Mouse (Mus musculus) activated CD4-positive, CD25-positive, alpha-beta regulatory T cell, adult 4 months (primary cell): ENCODE measurements around the gene Rnf150. TPM values are rescaled to one million over a fixed set of nuclear protein-coding genes. Genes with fewer than 3 reads are reported as not detected.
"Not testable (repeated sequence)": the region's sequence is repeated elsewhere in the genome, so short reads cannot be mapped to it uniquely, and the experiment has no call there.

Experiments used
- ATAC-seq: one replicate; pipeline ENCODE4 v1.8.0; 2017
- polyA plus RNA-seq, 2 experiments: library from polyadenylated mRNA; unstranded; fragments of 100-300 nt; shearing (Covaris generic); gene quantifications; one replicate each; pipeline ENCODE4 v1.2.1; 2017

Gene Rnf150
- polyA plus RNA-seq, 2 experiments from 2014 or later: not detected

DNA sequence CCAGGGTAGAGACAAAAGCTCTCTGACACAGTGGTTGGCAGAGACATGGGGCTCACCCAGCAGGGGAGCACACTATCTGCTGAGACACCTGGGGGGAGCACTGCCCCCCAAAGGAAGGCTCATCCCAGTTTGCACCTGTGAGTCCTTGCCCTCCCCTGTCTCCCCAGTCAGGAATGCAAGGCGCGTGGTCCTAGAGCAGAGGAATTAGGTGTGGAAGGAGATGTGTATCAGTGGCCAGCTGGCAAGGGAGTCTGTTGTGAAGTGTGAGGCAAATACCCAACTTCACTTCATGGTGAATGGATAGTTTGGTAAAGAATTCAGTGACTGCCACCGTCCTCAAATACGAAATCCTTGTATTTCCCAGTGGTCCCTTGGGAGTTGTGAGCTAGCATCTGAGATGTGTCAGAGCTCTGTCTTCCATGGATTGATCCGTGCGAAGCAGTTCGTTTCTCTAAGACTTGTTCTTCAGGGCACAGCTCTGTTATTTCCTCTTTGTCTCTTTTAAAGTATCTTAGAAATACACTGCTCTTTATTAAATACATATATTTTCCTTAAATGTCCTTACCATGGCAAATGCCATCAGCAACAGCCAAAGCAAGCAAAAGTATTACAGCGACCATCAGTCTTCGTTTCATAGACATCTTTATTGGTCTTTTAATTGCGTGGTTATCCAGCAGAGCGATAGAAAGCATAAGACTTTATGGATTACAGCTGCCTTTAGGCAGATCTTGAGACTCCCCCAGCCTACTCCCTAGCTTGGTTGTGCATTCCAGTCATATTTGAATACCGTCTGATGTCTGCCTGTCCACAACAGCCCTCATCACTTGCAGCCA is 215.8 kb downstream of the Rnf150 start:
- no peak for ATAC-seq

DNA sequence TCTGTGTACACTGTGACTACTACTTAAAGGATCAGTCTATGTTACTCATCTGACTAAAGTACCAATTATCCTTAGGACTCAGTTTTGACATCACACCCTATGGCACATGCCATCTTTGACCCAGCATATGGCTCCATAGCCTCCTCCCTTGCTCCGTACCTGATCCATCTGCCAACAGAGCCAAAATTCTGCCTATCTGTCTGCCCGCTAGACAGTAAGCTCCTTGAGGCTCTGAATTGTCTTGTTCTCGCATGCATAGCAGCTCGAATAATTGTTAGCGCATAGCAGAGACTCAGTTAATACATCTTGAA is 216.3 kb downstream of the Rnf150 start:
- ATAC-seq: no peak

DNA sequence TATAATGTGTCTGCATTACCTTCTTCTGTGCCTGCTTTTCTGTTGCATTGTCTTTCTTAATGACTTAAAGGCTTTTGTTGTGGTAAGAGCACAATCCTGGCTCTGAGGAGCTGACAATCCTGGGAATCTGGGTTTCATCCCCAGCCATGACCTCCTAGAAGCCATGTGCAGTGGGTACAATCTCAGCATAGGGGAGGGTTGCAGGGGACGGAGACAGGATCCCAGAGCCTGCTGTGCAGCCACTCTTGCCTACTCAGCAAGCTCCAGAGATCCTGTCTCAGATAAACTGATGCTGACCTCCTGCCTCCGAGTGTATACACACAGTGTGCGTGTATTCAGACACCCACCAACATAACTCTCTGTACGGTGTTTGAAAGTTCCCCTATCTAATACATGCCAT is 218.1 kb downstream of the Rnf150 start:
- no peak for ATAC-seq

DNA sequence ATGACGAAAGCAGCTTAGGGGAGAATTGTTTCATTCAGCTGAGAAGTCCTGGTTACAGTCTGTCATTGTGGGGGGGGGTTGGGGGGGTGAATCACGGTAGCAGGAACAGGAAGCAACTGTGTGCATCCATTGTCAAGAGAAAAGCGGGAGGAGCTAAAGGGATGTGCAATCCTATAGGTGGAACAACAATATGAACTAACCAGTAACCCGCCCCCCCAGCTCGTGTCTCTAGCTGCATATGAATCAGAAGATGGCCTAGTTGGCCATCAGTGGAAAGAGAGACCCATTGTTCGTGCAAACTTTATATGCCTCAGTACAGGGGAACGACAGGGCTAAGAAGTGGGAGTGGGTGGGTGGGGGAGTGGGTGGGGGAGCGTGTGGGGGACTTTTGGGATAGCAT is 218.7 kb downstream of the Rnf150 start:
- ATAC-seq: not testable (repeated sequence)

DNA sequence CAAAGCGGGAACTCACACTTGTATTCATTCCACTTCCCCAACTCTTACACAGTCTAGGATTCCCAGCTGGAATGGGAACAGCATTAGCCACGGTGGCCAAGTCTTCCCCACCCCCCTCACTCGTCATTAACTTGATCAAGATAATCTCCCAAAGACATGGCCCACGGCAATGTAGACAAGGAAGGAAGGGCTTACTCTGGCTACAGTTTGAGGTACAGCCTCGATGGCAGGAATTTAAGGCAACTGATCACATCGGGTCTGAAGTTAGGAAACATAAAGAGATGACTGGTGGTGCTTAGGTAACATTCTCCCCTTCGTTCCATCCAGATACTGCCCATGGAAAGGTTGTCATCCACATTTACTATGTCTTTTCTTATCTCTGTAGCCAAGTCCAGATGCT is 219.1 kb downstream of the Rnf150 start:
- ATAC-seq: no peak

DNA sequence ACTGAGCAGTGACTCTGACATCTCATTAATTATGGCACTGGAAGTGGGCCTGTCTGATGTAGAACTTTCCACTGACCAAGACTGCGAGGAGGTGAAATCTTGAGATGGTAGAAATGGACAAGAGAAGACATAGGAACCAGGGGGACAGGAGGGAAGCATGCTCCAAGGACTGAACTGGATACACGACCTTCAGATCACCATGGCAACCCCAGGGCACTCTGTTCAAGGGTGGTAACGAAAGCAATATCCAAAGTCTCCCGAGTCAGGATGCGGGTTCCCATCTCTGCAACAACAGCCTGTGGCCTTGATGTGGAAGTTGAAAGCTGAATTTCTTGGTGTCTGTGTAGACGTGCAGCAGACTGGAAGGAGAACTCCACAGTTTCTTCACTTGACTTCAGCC is 220.3 kb downstream of the Rnf150 start:
- no peak for ATAC-seq

DNA sequence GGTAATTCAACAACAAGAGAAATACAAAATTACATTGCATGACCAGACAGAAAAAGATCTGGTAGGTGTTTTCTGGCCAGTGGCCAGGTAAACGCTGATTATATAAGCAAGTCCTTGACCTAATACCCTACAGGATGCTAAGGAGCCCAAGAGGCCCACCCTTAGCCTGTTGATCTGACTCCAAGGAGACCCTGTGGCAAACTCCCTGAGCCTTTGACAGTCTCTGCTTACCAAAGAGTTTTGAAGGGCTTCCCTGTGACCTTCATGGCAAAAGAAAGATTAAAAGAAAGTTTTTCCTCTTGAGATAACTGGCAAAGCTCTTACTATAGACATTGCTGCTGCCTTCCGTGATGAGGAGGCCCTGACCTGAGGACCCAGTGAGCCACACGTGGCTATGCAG is 222.4 kb downstream of the Rnf150 start:
- no peak for ATAC-seq

DNA sequence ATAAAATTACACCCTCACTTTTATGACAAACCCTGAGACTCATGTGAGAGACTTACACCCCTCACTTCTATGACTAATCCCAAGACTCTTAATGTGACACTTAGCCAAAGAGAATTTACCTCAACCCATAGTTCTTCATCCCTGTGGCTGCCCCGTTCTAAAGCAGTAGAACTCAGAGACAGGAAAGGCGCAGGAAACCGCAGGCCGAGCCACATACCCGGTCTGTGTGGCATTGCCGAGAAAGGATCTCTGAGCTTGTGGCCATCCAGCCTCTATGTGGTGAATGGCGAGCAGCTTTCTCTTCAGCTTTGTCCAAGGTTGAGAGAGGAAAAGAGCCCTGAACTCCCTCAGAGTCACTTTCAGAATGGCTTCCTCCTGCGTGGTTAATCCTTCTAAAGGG is 223.5 kb downstream of the Rnf150 start:
- no peak for ATAC-seq

DNA sequence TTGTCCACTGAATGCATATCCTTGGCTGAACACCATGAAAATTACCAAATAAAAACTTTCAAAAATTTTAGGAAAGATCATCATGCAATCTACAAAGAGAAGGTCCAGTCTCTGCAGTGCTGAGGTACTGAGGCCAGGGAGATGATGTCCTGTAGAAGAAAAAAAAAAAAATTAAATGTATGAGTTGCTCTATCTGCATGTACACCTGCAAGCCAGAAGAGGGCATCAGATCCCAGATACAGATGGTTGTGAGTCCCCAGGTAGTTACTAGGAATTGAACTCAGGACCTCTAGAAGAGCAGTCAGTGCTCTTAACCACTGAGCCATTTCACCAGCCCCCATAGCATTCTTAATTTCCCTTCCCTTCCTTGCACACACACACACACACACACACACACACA is 224.4 kb downstream of the Rnf150 start:
- no peak for ATAC-seq

DNA sequence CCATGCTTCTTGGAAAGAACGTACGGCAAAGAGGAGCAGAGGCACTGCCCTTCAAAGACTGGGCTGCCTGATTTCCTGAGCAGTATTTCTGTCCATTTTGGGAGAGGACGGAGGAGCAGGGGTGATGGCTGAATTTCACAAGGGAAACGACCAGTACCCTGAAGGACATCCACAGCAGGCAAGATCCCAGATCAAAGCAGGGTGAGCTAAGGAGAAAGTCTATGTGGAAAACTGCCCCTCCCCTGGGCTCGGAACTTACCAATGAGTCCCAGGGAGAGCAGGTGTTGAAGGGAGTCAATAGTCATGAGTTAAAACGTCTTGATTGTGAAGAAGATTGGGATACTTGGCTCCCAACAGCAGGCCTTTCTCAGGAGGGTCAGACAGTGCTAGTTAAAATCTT is 225.0 kb downstream of the Rnf150 start:
- no peak for ATAC-seq

DNA sequence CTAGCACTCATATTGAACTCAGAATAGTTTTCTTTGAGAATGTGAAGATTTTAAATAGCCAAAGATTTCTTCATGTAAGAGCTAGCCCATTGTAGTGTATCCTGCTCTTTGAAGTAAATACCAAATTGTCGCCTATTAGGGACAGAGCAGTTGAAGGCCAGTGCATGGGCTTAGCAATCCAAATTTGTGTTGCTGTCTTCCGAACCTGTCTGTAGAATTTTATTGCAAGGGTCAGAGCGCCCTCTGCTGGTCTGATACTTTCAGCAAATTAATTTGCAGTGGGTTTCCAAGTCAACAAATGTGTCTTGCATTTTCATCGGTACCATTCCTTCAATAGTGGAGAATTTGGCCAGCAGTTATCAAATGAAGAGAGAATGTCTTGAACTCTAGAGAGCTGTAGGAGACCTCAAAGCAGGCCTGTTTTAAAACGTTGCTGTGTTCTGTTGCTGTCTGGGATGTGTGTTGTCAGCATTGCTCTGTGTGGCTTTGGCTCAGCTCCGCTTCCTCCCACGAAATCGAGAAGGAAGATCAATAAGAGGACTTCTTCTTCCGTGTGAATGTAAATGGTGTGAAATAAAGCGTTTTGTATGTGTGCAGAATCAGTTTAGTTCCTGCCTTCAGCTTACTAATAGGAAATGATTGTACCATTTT is 226.3 kb downstream of the Rnf150 start:
- ATAC-seq: no peak

DNA sequence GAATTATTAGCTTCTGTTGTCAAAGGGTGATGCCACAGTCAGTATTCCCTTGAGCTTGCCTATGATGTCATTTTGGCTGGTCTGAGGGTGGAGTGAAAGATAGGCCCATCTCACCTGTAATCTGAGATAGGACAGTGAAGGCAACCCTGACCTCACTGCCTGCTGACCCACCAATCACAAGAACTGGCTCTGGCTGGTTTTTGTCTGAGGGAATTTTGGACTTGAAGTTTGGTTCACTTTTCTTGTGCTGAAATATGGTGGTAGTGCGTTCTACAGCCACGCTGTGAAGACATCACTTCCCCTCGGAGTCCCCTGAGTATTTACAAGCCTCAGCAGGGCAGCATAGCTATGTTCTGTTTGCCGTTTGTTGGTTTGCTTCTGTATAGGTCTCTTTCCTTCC is 227.3 kb downstream of the Rnf150 start:
- ATAC-seq: no peak

DNA sequence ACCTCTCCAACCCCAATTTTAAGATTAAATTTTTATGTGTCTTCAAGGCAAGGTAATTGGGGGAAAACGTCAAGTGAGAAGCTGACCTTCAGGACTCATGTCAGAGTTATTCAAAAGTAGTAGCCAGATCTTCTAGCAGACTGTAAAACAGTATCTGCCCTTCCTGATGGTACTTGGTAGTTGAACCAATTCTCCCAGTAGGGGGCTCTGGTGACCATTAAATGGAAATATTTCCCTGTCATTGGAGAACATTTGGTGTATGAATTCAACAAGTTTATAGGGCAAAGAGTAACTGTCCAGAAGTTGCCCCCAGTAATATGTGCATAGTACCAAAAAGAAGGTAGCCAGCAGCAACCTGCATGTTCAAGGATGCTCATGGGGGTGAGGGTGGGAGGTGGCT is 236.9 kb downstream of the Rnf150 start:
- ATAC-seq: no peak

DNA sequence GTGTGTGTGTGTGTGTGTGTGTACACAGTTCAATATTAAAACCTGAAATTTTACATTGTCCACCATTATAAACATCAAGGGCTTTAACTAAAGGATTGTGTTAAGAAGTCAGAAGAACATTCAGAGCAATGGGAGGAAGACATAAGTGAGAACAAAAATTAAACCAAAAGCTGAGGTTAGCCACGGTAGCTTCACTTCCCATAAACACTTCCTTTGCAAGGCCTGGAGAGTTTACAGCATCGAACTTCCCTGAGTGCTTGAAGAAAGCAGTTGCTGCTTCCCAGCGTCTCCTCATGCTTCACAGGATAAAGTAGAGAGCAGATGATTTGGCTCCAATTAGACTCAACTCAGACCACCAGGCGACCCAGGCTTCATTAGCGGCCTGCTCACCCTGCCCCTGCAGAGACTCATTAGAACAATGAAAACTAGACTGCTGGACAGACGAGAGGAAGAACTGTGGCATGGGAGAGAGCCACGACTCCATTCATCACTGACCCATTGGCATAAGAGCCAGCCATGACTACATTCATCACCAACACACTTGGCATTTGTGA is 239.9 kb downstream of the Rnf150 start:
- no peak for ATAC-seq

DNA sequence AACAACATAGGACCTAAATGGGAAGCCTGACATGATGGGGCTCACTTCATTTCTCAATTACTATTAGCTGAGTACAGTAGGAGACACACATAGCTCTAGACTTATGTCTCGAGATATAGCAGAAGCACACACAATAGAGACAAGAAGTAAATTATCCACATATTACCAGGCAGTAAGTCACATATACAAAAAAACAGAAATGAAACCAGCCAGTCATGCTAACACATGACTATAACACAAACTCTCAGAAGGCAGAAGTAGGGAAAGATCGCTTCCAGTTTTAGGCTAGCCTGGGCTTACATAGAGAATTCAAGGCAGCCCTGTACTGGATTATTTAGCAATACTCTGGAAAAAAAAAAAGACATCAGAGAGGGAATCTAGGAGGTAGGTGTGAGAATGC is 240.8 kb downstream of the Rnf150 start:
- no peak for ATAC-seq

DNA sequence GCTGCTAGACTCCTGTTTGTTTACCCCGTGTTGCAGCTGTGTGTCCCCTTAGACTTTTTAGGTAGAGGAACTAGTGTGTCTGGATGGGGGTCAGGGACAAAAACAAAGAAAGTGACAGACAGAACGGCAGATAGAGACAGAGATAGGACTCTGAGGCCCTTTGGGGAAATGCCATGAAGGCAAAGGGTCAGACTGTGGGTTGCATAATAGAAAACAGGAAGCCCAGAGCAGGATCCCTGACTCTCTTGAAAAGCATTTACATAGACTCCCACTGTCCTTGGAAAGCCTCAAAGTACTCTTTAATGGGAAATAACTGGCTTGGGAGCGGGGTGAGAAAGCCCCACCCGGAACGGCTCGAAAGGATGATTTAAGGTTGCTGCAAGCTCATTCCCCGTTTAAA is 246.6 kb downstream of the Rnf150 start:
- no peak for ATAC-seq

DNA sequence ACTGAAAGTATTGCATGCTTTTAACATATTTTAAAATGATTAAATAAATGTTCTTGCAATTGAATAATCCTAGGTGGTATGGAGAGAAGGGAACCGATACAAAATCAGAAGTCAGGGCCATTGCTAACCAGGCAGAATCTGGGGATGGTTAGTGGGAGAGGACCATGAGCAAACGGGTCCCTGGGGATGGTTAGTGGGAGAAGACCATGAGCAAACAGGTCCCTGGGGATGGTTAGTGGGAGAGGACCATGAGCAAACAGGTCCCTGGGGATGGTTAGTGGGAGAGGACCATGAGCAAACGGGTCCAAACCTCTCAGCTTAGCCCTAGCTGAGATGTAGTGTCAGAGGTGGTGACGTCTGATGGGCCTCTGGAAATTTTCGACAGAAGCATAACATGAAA is 247.0 kb downstream of the Rnf150 start:
- ATAC-seq: no peak

DNA sequence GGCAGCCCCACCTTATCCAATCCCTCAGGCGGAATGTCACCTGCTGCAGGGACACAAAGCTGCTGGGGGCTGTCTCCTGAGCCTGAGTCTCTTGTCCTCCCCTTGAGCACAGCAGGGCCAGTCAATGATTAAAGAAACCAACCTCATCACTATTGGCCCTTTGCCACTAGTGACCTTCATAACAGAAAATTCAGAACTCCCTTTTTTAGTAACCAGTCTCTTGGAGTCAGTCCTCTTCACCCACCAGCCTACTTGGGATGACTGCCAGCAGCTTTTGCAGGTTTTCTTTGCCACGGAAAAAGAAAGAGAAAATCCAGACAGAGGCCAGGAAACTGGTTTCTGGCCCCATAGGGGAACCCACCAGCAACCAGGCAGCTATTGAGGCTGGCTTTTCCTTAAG is 271.9 kb downstream of the Rnf150 start:
- ATAC-seq: no peak

DNA sequence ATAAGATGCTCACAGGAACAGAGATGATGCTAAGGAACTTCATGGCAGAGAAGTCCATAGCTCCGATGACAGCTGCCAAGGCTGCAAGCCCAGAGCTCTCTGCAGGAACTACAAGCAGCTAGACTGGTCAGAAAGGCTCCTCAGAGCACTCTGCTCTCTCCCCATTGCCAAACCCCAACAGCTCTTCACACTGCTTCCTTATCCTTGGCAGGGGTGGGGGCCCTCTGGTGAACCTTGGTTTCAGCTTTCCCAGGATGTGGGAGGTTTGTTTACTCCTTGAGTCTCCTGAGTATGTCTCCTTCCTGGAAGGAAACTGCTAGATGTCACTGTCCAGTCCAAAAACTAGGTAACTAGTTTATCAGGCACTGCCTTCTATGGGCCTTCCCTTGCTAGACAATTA is 276.9 kb downstream of the Rnf150 start:
- no peak for ATAC-seq

DNA sequence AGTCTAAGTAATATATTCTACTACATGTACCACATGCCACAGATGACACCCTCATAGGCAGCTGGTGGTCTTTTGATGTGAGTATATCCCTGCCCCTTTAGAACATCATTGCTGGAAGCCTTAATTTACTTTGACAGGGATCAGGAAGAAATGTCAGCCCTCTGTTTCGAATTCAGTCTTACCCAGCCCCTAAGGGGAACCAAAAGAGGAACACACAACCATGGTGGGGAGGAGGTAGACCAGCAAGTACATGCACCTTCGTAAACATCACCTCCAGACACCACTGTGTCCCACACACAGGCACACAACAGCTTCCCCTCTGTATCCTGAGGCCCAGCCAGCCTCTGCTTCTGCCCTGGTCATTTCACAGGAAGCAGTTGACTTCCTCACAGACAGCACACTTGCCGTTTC is 277.6 kb downstream of the Rnf150 start:
- ATAC-seq: no peak
